Mouse (Mus musculus) forebrain, embryonic 13.5 days (tissue): ENCODE measurements around the gene Slamf7. TPM values are rescaled to one million over a fixed set of nuclear protein-coding genes. Genes with fewer than 3 reads are reported as not detected.

ENCODE experiments used
- ATAC-seq: fragments of 200-750 bp; cut with Nextera tagmentation; 2 replicates; pipeline ENCODE4 v1.8.0; 2017
- H3K27ac ChIP-seq: fragments of 300-500 bp; sonication (generic); 2 replicates; pipeline ENCODE4 v1.5.1; 2015; ENCODE audit warnings: inconsistent platforms, mild to moderate bottlenecking, moderate library complexity
- H3K27me3 ChIP-seq: fragments of 300-500 bp; sonication (generic); 2 replicates; pipeline ENCODE4 v1.6.1; 2015; ENCODE audit warnings: mild to moderate bottlenecking, inconsistent platforms
- H3K36me3 ChIP-seq: fragments of 300-500 bp; sonication (generic); 2 replicates; pipeline ENCODE4 v1.6.1; 2015; ENCODE audit warnings: mild to moderate bottlenecking, inconsistent platforms; ENCODE audit not compliant: poor library complexity, severe bottlenecking
- H3K4me1 ChIP-seq: fragments of 300-500 bp; sonication (generic); 2 replicates; pipeline ENCODE4 v1.6.1; 2015; ENCODE audit warnings: inconsistent platforms
- H3K4me2 ChIP-seq: fragments of 300-500 bp; sonication (generic); 2 replicates; pipeline ENCODE4 v1.6.1; 2015; ENCODE audit warnings: inconsistent platforms, mild to moderate bottlenecking, moderate library complexity
- H3K4me3 ChIP-seq: fragments of 300-500 bp; sonication (generic); 2 replicates; pipeline ENCODE4 v1.5.1; 2015; ENCODE audit warnings: mild to moderate bottlenecking, inconsistent platforms
- H3K9ac ChIP-seq: fragments of 300-500 bp; sonication (generic); 2 replicates; pipeline ENCODE4 v1.6.1; 2015; ENCODE audit warnings: mild to moderate bottlenecking, inconsistent platforms
- H3K9me3 ChIP-seq: fragments of 300-500 bp; sonication (generic); replicated peaks from 2 replicates; pipeline ENCODE4 v1.6.1; 2016; ENCODE audit warnings: inconsistent platforms
- WGBS: fragments of 180-500 bp; shearing (Covaris S2); methylation state at CpG from one replicate; pipeline ENCODE4 v1.1.7; 2015; 5-methylcytosine and 5-hydroxymethylcytosine counted together
- polyA plus RNA-seq: library from polyadenylated mRNA; unstranded; fragments of >200 nt; fragmentation: Nextera tagmentation; extraction: Ambion mirVana; gene quantifications from 2 replicates; pipeline ENCODE4 v1.2.1, GENCODE M21; 2015

Slamf7 gene
- polyA plus RNA-seq, 1 experiment from 2014 or later: not detected

DNA sequence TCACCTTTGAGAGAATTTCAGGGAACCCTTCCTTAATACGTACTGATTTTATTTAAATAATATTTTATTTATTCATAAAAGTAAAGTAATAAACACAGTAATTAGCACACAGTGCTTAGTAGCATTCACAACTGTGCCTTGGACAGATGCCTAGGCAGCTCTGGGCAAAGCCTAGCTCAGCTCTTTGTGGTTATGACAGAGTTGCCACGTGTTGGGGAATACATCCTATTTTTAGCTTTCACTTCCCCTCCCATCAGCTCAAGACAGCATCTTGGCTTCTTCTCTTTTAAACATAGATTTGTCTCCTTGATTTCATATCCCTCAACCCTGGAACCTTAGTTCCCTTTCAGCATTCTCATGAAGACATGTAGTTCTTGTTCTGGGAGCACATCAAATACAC is 21.4 kb downstream of the Slamf7 start:
- ATAC-seq: peak; percentile 61; the same call in 1 of the 2 replicates
- WGBS: 65% methylated on average over 2 of the region's 2 CpGs
- H3K4me1 ChIP-seq: no peaks in the 10 kb centered on the region

GRCm38 (mm10) chr1:171630912-171631311 is 21.9 kb downstream of the Slamf7 start:
- WGBS: 67% methylated on average over 4 of the region's 4 CpGs
- Histone ChIP-seq H3K9me3 (no peaks in the 10 kb centered on the region), H3K36me3 (no peaks in the 10 kb centered on the region), H3K9ac (no peak overlapping the region), H3K4me2 (no peak overlapping the region), H3K4me3 (no peak overlapping the region), H3K27ac (no peak overlapping the region), H3K4me1 (no peaks in the 10 kb centered on the region), H3K27me3 (no peaks in the 10 kb centered on the region)
- peak; percentile 53; the same call in 1 of the 2 replicates for ATAC-seq

More for the DNA sequence above, 21.4 kb downstream of the Slamf7 start:
- no peaks in the 10 kb centered on the region for H3K36me3 ChIP-seq
- H3K27ac ChIP-seq: no peak overlapping the region
- H3K4me2 ChIP-seq: no peak overlapping the region
- H3K9ac ChIP-seq: no peak overlapping the region
- H3K9me3 ChIP-seq: no peaks in the 10 kb centered on the region
- no peaks in the 10 kb centered on the region for H3K27me3 ChIP-seq
- H3K4me3 ChIP-seq: no peak overlapping the region

GRCm38 (mm10) chr1:171630041-171630440 is 22.8 kb downstream of the Slamf7 start:
- no peak for ATAC-seq
- no peaks in the 10 kb centered on the region for H3K4me1 ChIP-seq
- H3K9me3 ChIP-seq: no peaks in the 10 kb centered on the region
- no peak overlapping the region for H3K4me3 ChIP-seq
- 88% methylated on average over 7 of the region's 7 CpGs for WGBS
- no peak overlapping the region for H3K9ac ChIP-seq
- no peaks in the 10 kb centered on the region for H3K27me3 ChIP-seq
- H3K4me2 ChIP-seq: no peak overlapping the region
- H3K27ac ChIP-seq: no peak overlapping the region
- H3K36me3 ChIP-seq: no peaks in the 10 kb centered on the region

DNA sequence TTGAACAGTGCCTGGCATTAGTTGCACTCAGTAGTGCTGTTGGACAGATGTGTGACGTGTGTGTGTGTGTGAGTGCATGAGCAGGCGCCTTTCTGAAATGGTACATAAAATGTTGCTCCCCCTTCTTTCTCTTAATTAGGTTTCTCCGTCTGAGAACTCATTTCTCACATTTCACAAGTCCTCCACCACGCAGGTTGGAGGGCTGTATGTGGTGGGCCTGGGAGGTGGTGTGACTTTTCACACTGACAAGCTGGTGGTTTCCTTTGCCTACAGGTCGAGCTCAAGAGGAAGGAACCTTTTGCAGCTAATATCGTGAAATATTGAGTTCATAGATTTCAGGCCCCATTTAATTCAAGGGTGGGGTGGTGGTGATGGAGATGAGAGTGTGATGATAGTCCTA is 23.7 kb downstream of the Slamf7 start:
- no peaks in the 10 kb centered on the region for H3K36me3 ChIP-seq
- H3K4me2 ChIP-seq: no peak overlapping the region
- no peak overlapping the region for H3K4me3 ChIP-seq
- no peak for ATAC-seq
- H3K27me3 ChIP-seq: no peaks in the 10 kb centered on the region
- no peak overlapping the region for H3K9ac ChIP-seq
- H3K27ac ChIP-seq: no peak overlapping the region
- H3K9me3 ChIP-seq: no peaks in the 10 kb centered on the region
- H3K4me1 ChIP-seq: no peaks in the 10 kb centered on the region
- WGBS: 80% methylated on average over 6 of the region's 6 CpGs

DNA sequence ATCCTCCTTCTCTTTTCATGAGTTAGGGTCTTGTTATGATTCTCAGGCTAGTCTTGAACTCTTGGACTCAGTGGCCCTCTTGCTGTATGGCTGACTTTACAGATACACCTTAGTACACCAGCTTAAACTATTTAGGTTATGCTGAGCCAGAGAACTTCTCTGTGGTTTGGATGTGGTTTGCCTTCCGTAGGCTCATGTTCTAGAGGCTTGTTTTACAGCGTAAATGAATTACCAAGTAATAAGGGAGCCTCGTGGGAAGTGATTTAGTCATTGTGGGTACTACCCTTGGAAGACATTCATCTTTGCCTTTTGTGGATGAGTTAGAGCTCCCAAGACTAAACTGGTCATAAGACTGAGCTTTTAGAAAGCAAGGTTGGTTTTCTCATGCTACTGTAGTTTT is 25.0 kb downstream of the Slamf7 start:
- 82% methylated on average over 3 of the region's 3 CpGs for WGBS
- H3K27me3 ChIP-seq: no peaks in the 10 kb centered on the region
- H3K9me3 ChIP-seq: no peaks in the 10 kb centered on the region
- H3K36me3 ChIP-seq: no peaks in the 10 kb centered on the region
- no peaks in the 10 kb centered on the region for H3K4me1 ChIP-seq
- H3K4me3 ChIP-seq: no peak overlapping the region
- no peak for ATAC-seq
- H3K27ac ChIP-seq: no peak overlapping the region
- no peak overlapping the region for H3K9ac ChIP-seq
- H3K4me2 ChIP-seq: no peak overlapping the region

GRCm38 (mm10) chr1:171620091-171620490 is 32.7 kb downstream of the Slamf7 start:
- H3K4me3 ChIP-seq: no peak overlapping the region
- H3K9me3 ChIP-seq: no peaks in the 10 kb centered on the region
- 92% methylated on average over 6 of the region's 6 CpGs for WGBS
- H3K27ac ChIP-seq: no peak overlapping the region
- no peak for ATAC-seq
- no peaks in the 10 kb centered on the region for H3K27me3 ChIP-seq
- no peaks in the 10 kb centered on the region for H3K4me1 ChIP-seq
- H3K36me3 ChIP-seq: no peaks in the 10 kb centered on the region
- H3K4me2 ChIP-seq: no peak overlapping the region
- no peak overlapping the region for H3K9ac ChIP-seq

DNA sequence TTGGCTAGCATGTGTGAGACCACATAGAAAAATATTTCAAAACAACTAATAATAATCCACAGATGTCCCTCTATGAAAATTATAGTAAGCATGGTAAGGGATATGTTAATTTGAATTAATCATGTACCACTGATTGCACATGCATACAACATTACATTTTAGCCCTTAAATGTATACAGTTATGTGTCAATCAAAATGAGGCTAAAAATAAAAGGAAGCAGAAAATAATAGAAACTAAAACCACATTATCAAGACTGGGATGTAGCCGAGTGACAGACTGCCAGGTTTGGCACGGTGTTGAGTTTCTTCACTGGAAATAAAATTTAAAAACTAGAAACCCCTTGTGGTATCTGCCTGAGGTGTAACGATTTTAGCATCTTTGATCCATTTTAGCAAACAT is 33.2 kb downstream of the Slamf7 start:
- Histone ChIP-seq H3K9me3 (no peaks in the 10 kb centered on the region), H3K27ac (no peak overlapping the region), H3K36me3 (no peaks in the 10 kb centered on the region), H3K9ac (no peak overlapping the region), H3K4me2 (no peak overlapping the region), H3K27me3 (no peaks in the 10 kb centered on the region), H3K4me1 (no peaks in the 10 kb centered on the region), H3K4me3 (no peak overlapping the region)
- 89% methylated on average over 3 of the region's 3 CpGs for whole genome bisulfite sequencing
- no peak for ATAC-seq

DNA sequence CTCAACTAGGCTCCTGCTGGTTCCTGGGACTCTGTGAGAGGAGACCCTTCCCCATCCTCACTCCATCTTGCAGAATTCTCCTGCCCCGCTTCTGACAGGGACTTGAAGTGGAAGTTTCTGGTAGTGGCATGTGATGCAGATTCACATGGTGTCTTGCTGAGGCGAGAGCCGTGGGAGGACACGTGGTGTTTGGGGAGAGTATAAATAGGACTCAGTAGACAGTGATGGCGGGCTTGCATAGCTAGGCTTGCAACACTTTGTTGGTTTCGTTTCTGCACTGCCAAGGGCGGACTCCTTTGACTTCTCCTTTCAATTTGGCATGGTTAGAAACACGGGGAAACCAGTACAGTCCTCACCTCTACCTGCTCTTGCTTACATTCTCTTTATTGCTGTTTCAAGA is 33.8 kb downstream of the Slamf7 start:
- Histone ChIP-seq H3K4me2 (no peak overlapping the region), H3K4me3 (no peak overlapping the region), H3K27me3 (no peaks in the 10 kb centered on the region), H3K36me3 (no peaks in the 10 kb centered on the region), H3K4me1 (no peaks in the 10 kb centered on the region), H3K27ac (no peak overlapping the region), H3K9me3 (no peaks in the 10 kb centered on the region), H3K9ac (no peak overlapping the region)
- 80% methylated on average over 8 of the region's 8 CpGs for WGBS
- ATAC-seq: no peak

DNA sequence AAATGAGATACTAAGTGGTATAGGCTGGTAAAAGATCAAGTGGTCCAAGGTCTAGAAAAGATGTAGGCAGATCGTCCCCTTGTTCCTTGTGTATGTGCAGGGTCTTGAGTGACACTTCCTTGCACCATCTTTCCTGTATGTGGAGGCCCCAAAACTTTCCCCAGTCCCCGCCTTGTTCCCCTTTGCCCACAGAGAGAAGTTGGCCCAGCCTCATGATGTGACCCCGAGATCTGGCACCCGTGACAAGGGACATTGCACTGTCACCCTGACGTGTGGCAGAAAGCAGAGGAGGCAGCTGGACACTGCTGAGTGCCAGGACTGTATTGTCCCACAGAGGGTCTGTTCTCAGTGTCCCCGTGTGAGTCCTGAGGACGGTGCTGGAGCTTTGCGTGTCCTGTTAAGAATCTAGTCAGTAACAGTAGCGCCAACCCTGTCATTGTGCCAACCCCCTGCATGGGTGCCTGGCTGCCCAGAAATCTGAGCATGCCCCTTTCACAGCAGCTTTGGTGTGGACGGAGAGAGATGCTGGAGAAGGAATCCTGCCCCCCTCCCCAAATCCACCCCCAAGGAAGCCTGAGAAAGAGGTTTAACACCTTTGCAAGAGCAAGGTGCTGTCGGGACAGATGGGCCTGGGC is 35.8 kb downstream of the Slamf7 start:
- Histone ChIP-seq H3K4me2 (no peak overlapping the region), H3K36me3 (no peaks in the 10 kb centered on the region), H3K4me1 (no peaks in the 10 kb centered on the region), H3K27ac (no peak overlapping the region), H3K9ac (no peak overlapping the region), H3K27me3 (no peaks in the 10 kb centered on the region), H3K4me3 (no peak overlapping the region), H3K9me3 (no peaks in the 10 kb centered on the region)
- no peak for ATAC-seq
- 83% methylated on average over 11 of the region's 11 CpGs for WGBS

DNA sequence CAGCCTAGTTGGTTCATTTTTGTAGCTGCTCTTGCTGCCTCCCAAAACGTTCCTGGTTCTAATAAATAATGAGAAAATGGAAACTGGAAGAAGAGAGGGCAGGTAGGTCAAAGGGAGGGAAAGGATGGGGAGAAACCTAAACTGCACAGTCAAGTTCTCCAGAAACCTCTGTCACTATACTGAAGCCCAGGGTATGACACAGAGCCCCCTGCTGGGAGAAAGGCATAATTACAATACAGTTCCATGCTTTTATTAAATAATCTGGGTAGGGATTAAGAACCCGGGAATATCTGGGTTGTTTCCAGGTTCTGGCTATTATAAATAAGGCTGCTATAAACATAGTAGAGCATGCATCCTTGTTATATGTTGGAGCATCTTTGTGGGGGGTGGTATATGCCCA is 38.9 kb downstream of the Slamf7 start:
- Histone ChIP-seq H3K27me3 (no peaks in the 10 kb centered on the region), H3K4me2 (no peak overlapping the region), H3K27ac (no peak overlapping the region), H3K9me3 (no peaks in the 10 kb centered on the region), H3K36me3 (no peaks in the 10 kb centered on the region), H3K4me1 (no peaks in the 10 kb centered on the region), H3K4me3 (no peak overlapping the region), H3K9ac (no peak overlapping the region)
- 49% methylated on average over 2 of the region's 2 CpGs for WGBS
- no peak for ATAC-seq

DNA sequence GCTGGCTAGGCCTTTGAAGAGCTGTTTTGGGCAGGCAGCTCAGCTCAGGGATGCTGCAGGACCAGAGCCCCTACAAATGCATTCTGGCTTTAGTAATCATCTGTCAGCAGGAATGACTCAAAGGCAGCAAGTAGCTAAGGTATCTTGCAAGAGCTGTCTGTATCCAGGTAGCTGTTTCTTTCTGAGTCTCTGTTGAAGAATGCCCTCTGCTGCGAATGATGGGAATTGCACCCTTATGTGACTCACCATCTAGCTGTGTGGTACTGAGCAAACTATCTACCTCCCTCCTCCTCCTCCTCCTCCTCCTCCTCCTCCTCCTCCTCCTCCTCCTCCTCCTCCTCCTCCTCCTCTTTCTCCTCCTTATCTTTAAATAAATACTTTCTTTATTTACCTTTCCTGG is 42.1 kb downstream of the Slamf7 start:
- H3K4me2 ChIP-seq: no peak overlapping the region
- no peak for ATAC-seq
- H3K4me1 ChIP-seq: no peaks in the 10 kb centered on the region
- WGBS: 9% methylated on average over 1 of the region's 1 CpGs
- no peaks in the 10 kb centered on the region for H3K36me3 ChIP-seq
- H3K27ac ChIP-seq: no peak overlapping the region
- no peak overlapping the region for H3K9ac ChIP-seq
- H3K9me3 ChIP-seq: no peaks in the 10 kb centered on the region
- no peak overlapping the region for H3K4me3 ChIP-seq
- no peaks in the 10 kb centered on the region for H3K27me3 ChIP-seq

- Histone ChIP-seq H3K4me2 (no peak overlapping the region), H3K9me3 (no peaks in the 10 kb centered on the region), H3K9ac (no peak overlapping the region), H3K4me1 (no peaks in the 10 kb centered on the region), H3K36me3 (no peaks in the 10 kb centered on the region), H3K27me3 (no peaks in the 10 kb centered on the region), H3K27ac (no peak overlapping the region), H3K4me3 (no peak overlapping the region)
- ATAC-seq: no peak
- 89% methylated on average over 2 of the region's 2 CpGs for WGBS
Measured at GRCm38 (mm10) chr1:171610026-171610425, 42.8 kb downstream of the Slamf7 start.

DNA sequence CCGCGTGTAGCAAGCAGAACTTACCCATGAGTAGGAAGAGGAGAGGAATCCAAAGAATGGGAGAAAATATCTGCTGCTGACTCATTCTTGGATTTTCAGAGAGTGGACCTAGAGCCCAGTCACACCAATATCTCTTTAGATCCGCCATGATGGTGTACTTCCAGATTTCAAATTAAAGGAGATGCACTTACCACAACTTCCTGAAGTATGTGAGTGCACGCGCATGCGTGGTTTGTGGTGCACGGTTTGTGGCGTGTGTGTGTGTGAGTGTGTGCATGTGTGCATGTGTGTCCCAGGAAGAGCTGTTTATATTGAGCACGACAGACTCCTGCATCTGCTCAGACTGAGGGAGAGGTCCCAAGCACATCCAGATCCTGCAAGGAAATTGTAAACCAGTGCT is 45.7 kb downstream of the Slamf7 start, which contains the start of gene Ly9:
Gene Ly9, minus strand, starts transcription at position 235 of the 400 bp plus-strand sequence.
- ATAC-seq: no peak
- WGBS: 86% methylated on average over 9 of the region's 9 CpGs
- Histone ChIP-seq H3K4me2 (no peak within 1 kb of the TSS), H3K27ac (no peak within 1 kb of the TSS), H3K4me3 (no peak within 1 kb of the TSS), H3K9ac (no peak within 1 kb of the TSS), H3K9me3 (no peaks in the 10 kb centered on the region), H3K4me1 (no peaks in the 10 kb centered on the region), H3K36me3 (no peaks in the 10 kb centered on the region), H3K27me3 (no peaks in the 10 kb centered on the region)
